Mouse (Mus musculus) bone marrow macrophage, adult 2 months (primary cell): ENCODE data around the gene Dis3l2. TPM values are rescaled to one million over a fixed set of nuclear protein-coding genes. Genes with fewer than 3 reads are reported as not detected.

Experiments
- H3K27ac ChIP-seq: 2 replicates; pipeline ENCODE4 v1.5.1; 2012; ENCODE audit warnings: low read depth, low read length; ENCODE audit not compliant: insufficient read depth
- H3K4me1 ChIP-seq: 2 replicates; pipeline ENCODE4 v1.6.1; 2012; ENCODE audit warnings: low read length; ENCODE audit not compliant: control insufficient read depth, insufficient read depth
- H3K4me3 ChIP-seq: 2 replicates; pipeline ENCODE4 v1.5.1; 2012; ENCODE audit warnings: mild to moderate bottlenecking, low read length, moderate library complexity; ENCODE audit not compliant: insufficient read depth
- CTCF ChIP-seq: IDR thresholded peaks from 2 replicates; pipeline ENCODE4 v1.5.1; 2012; ENCODE audit warnings: low read depth, mild to moderate bottlenecking, low read length, moderate library complexity
- POLR2A ChIP-seq: IDR thresholded peaks from 2 replicates; pipeline ENCODE4 v1.6.1; 2012; ENCODE audit warnings: mild to moderate bottlenecking, low read depth, low read length, borderline replicate concordance
- polyA plus RNA-seq: library from polyadenylated mRNA; stranded (reverse); fragments of >200 nt; gene quantifications from 2 replicates; pipeline ENCODE4 v1.2.4, GENCODE M21; 2012; ENCODE audit not compliant: missing spikeins, insufficient read depth, insufficient read length

Dis3l2 gene
- polyA plus RNA-seq, 1 experiment: 13.8 TPM

GRCm38 (mm10) chr1:87041814-87042438, 338.3 kb downstream of the Dis3l2 start:
- peak; percentile 97 for TF ChIP-seq CTCF
- TF ChIP-seq POLR2A: no peak
- Histone ChIP-seq H3K4me1 (peaks cover 17% of the 10 kb centered on the region), H3K27ac (no peak overlapping the region), H3K4me3 (no peak overlapping the region)

- H3K4me1 ChIP-seq: no peaks in the 10 kb centered on the region
- H3K27ac ChIP-seq: no peak overlapping the region
- TF ChIP-seq CTCF (no peak), POLR2A (no peak)
- no peak overlapping the region for H3K4me3 ChIP-seq
These were observed 346.5 kb downstream of the Dis3l2 start for GRCm38 (mm10) chr1:87050072-87050471.

GRCm38 (mm10) chr1:87050700-87051099, 347.1 kb downstream of the Dis3l2 start:
- TF ChIP-seq CTCF (no peak), POLR2A (no peak)
- H3K27ac ChIP-seq: no peak overlapping the region

GRCm38 (mm10) chr1:87051369-87051768, 347.8 kb downstream of the Dis3l2 start:
- TF ChIP-seq POLR2A (no peak), CTCF (no peak; the same call in 1 of the 2 replicates)
- Histone ChIP-seq H3K4me3 (no peak overlapping the region), H3K4me1 (no peaks in the 10 kb centered on the region), H3K27ac (no peak overlapping the region)

More at GRCm38 (mm10) chr1:87050700-87051099, 347.1 kb downstream of the Dis3l2 start:
- no peaks in the 10 kb centered on the region for H3K4me1 ChIP-seq
- no peak overlapping the region for H3K4me3 ChIP-seq

GRCm38 (mm10) chr1:87057075-87057474, 353.5 kb downstream of the Dis3l2 start:
- H3K27ac ChIP-seq: no peak overlapping the region
- no peak for TF ChIP-seq POLR2A
- no peak for TF ChIP-seq CTCF
- H3K4me3 ChIP-seq: no peak overlapping the region
- H3K4me1 ChIP-seq: no peaks in the 10 kb centered on the region

- H3K4me3 ChIP-seq: no peak overlapping the region
- H3K27ac ChIP-seq: no peak overlapping the region
- no peak for TF ChIP-seq POLR2A
- no peak for TF ChIP-seq CTCF
- no peaks in the 10 kb centered on the region for H3K4me1 ChIP-seq
These were observed 355.5 kb downstream of the Dis3l2 start for GRCm38 (mm10) chr1:87059042-87059665.

- H3K27ac ChIP-seq: no peak overlapping the region
- no peak for TF ChIP-seq CTCF
- no peak for TF ChIP-seq POLR2A
- no peaks in the 10 kb centered on the region for H3K4me1 ChIP-seq
- no peak overlapping the region for H3K4me3 ChIP-seq
These were observed 357.3 kb downstream of the Dis3l2 start for GRCm38 (mm10) chr1:87060913-87061312.

GRCm38 (mm10) chr1:87070720-87071119, 367.1 kb downstream of the Dis3l2 start:
- H3K4me1 ChIP-seq: no peaks in the 10 kb centered on the region
- H3K27ac ChIP-seq: no peak overlapping the region
- TF ChIP-seq POLR2A: no peak
- peak; percentile 37 for TF ChIP-seq CTCF
- H3K4me3 ChIP-seq: no peak overlapping the region

GRCm38 (mm10) chr1:87073776-87074175, 370.2 kb downstream of the Dis3l2 start:
- Histone ChIP-seq H3K4me3 (no peak overlapping the region), H3K27ac (no peak overlapping the region), H3K4me1 (no peaks in the 10 kb centered on the region)
- TF ChIP-seq CTCF: no peak
- TF ChIP-seq POLR2A: no peak

GRCm38 (mm10) chr1:87086196-87086595, 382.6 kb downstream of the Dis3l2 start:
- no peak overlapping the region for H3K4me3 ChIP-seq

GRCm38 (mm10) chr1:87086964-87087363, 383.4 kb downstream of the Dis3l2 start:
- H3K27ac ChIP-seq: no peak overlapping the region
- TF ChIP-seq POLR2A: no peak
- no peak for TF ChIP-seq CTCF
- no peaks in the 10 kb centered on the region for H3K4me1 ChIP-seq
- no peak overlapping the region for H3K4me3 ChIP-seq

More at GRCm38 (mm10) chr1:87086196-87086595, 382.6 kb downstream of the Dis3l2 start:
- Histone ChIP-seq H3K27ac (no peak overlapping the region), H3K4me1 (no peaks in the 10 kb centered on the region)
- TF ChIP-seq CTCF (no peak), POLR2A (no peak)
